Mouse (Mus musculus) MEL (cell line): Measurements from ENCODE around the gene Rnf212. TPM values are rescaled to one million over a fixed set of nuclear protein-coding genes. Genes with fewer than 3 reads are reported as not detected.

ENCODE experiments used
- DNase-seq: peaks from one replicate; pipeline ENCODE4 v3.0.0; 2011; ENCODE audit warnings: low read depth, low spot score
- H3K27ac ChIP-seq: 2 replicates; pipeline ENCODE4 v1.5.1; 2012; ENCODE audit warnings: low read depth, mild to moderate bottlenecking, control low read depth, low read length, moderate library complexity; ENCODE audit not compliant: control insufficient read depth
- H3K27me3 ChIP-seq, 2 experiments: fragments of 150-350 bp in 1 of 2; sonication (generic) in 1 of 2; 2 replicates each; pipeline ENCODE4 v1.6.1; 2012; ENCODE audit warnings: low read length in 2 of 2, mild to moderate bottlenecking in 2 of 2, improper control_type of control experiment in 1 of 2, moderate library complexity in 1 of 2; ENCODE audit not compliant: insufficient read depth in 2 of 2, control insufficient read depth in 1 of 2
- H3K36me3 ChIP-seq, 2 experiments: 2 replicates each; pipeline ENCODE4 v1.6.1; 2012 to 2014; ENCODE audit warnings: low read length in 2 of 2, improper control_type of control experiment in 1 of 2, inconsistent platforms in 1 of 2, mild to moderate bottlenecking in 1 of 2; ENCODE audit not compliant: insufficient read depth in 2 of 2, control insufficient read depth in 1 of 2
- H3K4me1 ChIP-seq, 2 experiments: fragments of 150-350 bp in 1 of 2; sonication (generic) in 1 of 2; 2 replicates each; pipeline ENCODE4 v1.6.1; 2012; ENCODE audit warnings: low read length in 2 of 2, improper control_type of control experiment in 1 of 2, mild to moderate bottlenecking in 1 of 2; ENCODE audit not compliant: insufficient read depth in 2 of 2, control insufficient read depth in 1 of 2
- H3K4me3 ChIP-seq, 2 experiments: fragments of 150-350 bp in 1 of 2; sonication (generic) in 1 of 2; 2 replicates each; pipeline ENCODE4 v1.5.1; 2012; ENCODE audit warnings: low read depth in 2 of 2, low read length in 2 of 2, mild to moderate bottlenecking in 2 of 2, moderate library complexity in 2 of 2, control low read depth in 1 of 2, improper control_type of control experiment in 1 of 2; ENCODE audit not compliant: control insufficient read depth in 1 of 2, insufficient read depth in 1 of 2
- H3K79me2 ChIP-seq: 2 replicates; pipeline ENCODE4 v1.6.1; 2012; ENCODE audit warnings: mild to moderate bottlenecking, low read length, moderate library complexity; ENCODE audit not compliant: control insufficient read depth, poor library complexity, insufficient read depth
- H3K9ac ChIP-seq: 2 replicates; pipeline ENCODE4 v1.6.1; 2012; ENCODE audit warnings: low read depth, mild to moderate bottlenecking, control low read depth, low read length, moderate library complexity; ENCODE audit not compliant: control insufficient read depth, poor library complexity, severe bottlenecking
- H3K9me3 ChIP-seq: fragments of 150-350 bp; sonication (generic); replicated peaks from 2 replicates; pipeline ENCODE4 v1.6.1; 2012; ENCODE audit warnings: mild to moderate bottlenecking, low read length, improper control_type of control experiment, moderate library complexity; ENCODE audit not compliant: insufficient read depth
- CHD1 ChIP-seq: IDR thresholded peaks from 2 replicates; pipeline ENCODE4 v1.6.1; 2012; ENCODE audit warnings: low read depth, mild to moderate bottlenecking, inconsistent platforms, low read length, improper control_type of control experiment
- CHD2 ChIP-seq: IDR thresholded peaks from 2 replicates; pipeline ENCODE4 v1.6.1; 2011; ENCODE audit warnings: low read length, improper control_type of control experiment
- E2F4 ChIP-seq: IDR thresholded peaks from 2 replicates; pipeline ENCODE4 v1.6.1; 2011; ENCODE audit warnings: low read depth, low read length, improper control_type of control experiment, borderline replicate concordance
- ELF1 ChIP-seq: IDR thresholded peaks from 2 replicates; pipeline ENCODE4 v1.6.1; 2014; ENCODE audit warnings: low read depth, mild to moderate bottlenecking, inconsistent platforms, low read length, improper control_type of control experiment, moderate library complexity
- HCFC1 ChIP-seq: IDR thresholded peaks from 2 replicates; pipeline ENCODE4 v1.6.1; 2012; ENCODE audit warnings: low read depth, mild to moderate bottlenecking, inconsistent platforms, low read length, improper control_type of control experiment, moderate library complexity
- JUND ChIP-seq: IDR thresholded peaks from 2 replicates; pipeline ENCODE4 v1.6.1; 2011; ENCODE audit warnings: low read depth, mild to moderate bottlenecking, improper control_type of control experiment, low read length
- MAFK ChIP-seq: IDR thresholded peaks from 2 replicates; pipeline ENCODE4 v1.6.1; 2011; ENCODE audit warnings: low read depth, mild to moderate bottlenecking, low read length, improper control_type of control experiment, borderline replicate concordance
- MAZ ChIP-seq: IDR thresholded peaks from 2 replicates; pipeline ENCODE4 v1.6.1; 2012; ENCODE audit warnings: low read depth, mild to moderate bottlenecking, inconsistent platforms, low read length, improper control_type of control experiment
- MXI1 ChIP-seq: IDR thresholded peaks from 2 replicates; pipeline ENCODE4 v1.6.1; 2011; ENCODE audit warnings: mild to moderate bottlenecking, low read depth, low read length, improper control_type of control experiment
- MYB ChIP-seq: IDR thresholded peaks from 2 replicates; pipeline ENCODE4 v1.6.1; 2011; ENCODE audit warnings: mild to moderate bottlenecking, low read depth, low read length, improper control_type of control experiment
- MYC ChIP-seq: IDR thresholded peaks from 2 replicates; pipeline ENCODE4 v1.6.1; 2011; ENCODE audit warnings: low read depth, mild to moderate bottlenecking, low read length, improper control_type of control experiment, moderate library complexity
- NELFE ChIP-seq: IDR thresholded peaks from 2 replicates; pipeline ENCODE4 v1.6.1; 2011; ENCODE audit warnings: low read depth, low read length, improper control_type of control experiment
- RAD21 ChIP-seq: IDR thresholded peaks from 2 replicates; pipeline ENCODE4 v1.6.1; 2011; ENCODE audit warnings: mild to moderate bottlenecking, low read depth, low read length, improper control_type of control experiment
- RCOR1 ChIP-seq: IDR thresholded peaks from 2 replicates; pipeline ENCODE4 v1.6.1; 2012; ENCODE audit warnings: low read depth, mild to moderate bottlenecking, inconsistent platforms, low read length, improper control_type of control experiment
- SIN3A ChIP-seq: IDR thresholded peaks from 2 replicates; pipeline ENCODE4 v1.6.1; 2012; ENCODE audit warnings: low read length, improper control_type of control experiment, inconsistent platforms
- TAL1 ChIP-seq: IDR thresholded peaks from 2 replicates; pipeline ENCODE4 v1.6.1; 2012; ENCODE audit warnings: mild to moderate bottlenecking, inconsistent platforms, low read length, moderate library complexity, mixed read lengths
- TBP ChIP-seq: IDR thresholded peaks from 2 replicates; pipeline ENCODE4 v1.8.0; 2011; ENCODE audit warnings: low read depth, low read length, improper control_type of control experiment
- TCF12 ChIP-seq: IDR thresholded peaks from 2 replicates; pipeline ENCODE4 v1.6.1; 2014; ENCODE audit warnings: low read depth, mild to moderate bottlenecking, inconsistent platforms, low read length, improper control_type of control experiment, moderate library complexity
- UBTF ChIP-seq: IDR thresholded peaks from 2 replicates; pipeline ENCODE4 v1.6.1; 2012; ENCODE audit warnings: low read depth, mild to moderate bottlenecking, inconsistent platforms, low read length, improper control_type of control experiment, moderate library complexity, borderline replicate concordance; ENCODE audit not compliant: insufficient read depth
- USF1 ChIP-seq: IDR thresholded peaks from 2 replicates; pipeline ENCODE4 v1.6.1; 2014; ENCODE audit warnings: low read depth, mild to moderate bottlenecking, inconsistent platforms, low read length, improper control_type of control experiment, moderate library complexity
- USF2 ChIP-seq, 2 experiments: IDR thresholded peaks; 2 replicates each; pipeline ENCODE4 v1.6.1; 2011 to 2012; ENCODE audit warnings: improper control_type of control experiment in 2 of 2, low read length in 2 of 2, borderline replicate concordance in 1 of 2, inconsistent platforms in 1 of 2, low read depth in 1 of 2, mild to moderate bottlenecking in 1 of 2; ENCODE audit not compliant: insufficient read depth in 1 of 2
- ZC3H11A ChIP-seq: IDR thresholded peaks from 2 replicates; pipeline ENCODE4 v1.6.1; 2012; ENCODE audit warnings: low read depth, mild to moderate bottlenecking, inconsistent platforms, low read length, improper control_type of control experiment
- ZMIZ1 ChIP-seq: IDR thresholded peaks from 2 replicates; pipeline ENCODE4 v1.6.1; 2012; ENCODE audit warnings: low read depth, mild to moderate bottlenecking, inconsistent platforms, low read length, improper control_type of control experiment, moderate library complexity
- ZNF384 ChIP-seq: IDR thresholded peaks from 2 replicates; pipeline ENCODE4 v1.6.1; 2012; ENCODE audit warnings: low read depth, mild to moderate bottlenecking, inconsistent platforms, low read length, improper control_type of control experiment
- polyA plus RNA-seq, 2 experiments: library from polyadenylated mRNA; stranded (reverse) in 1 of 2; unstranded in 1 of 2; fragments of >175 nt in 1 of 2; fragments of >200 nt in 1 of 2; gene quantifications; 2 replicates each; pipeline versions ENCODE4 v1.2.1 to v1.2.4; 2012; ENCODE audit warnings: low replicate concordance in 2 of 2, low read depth in 1 of 2; ENCODE audit not compliant: insufficient read length in 2 of 2, insufficient read depth in 1 of 2, missing spikeins in 1 of 2
- total RNA-seq: library from RNA; depleted of rRNA; stranded (reverse); fragments of 300-350 nt; gene quantifications from 2 replicates; pipeline ENCODE4 v1.2.3, GENCODE M21; 2012

The Rnf212 gene
- total and polyA plus RNA-seq, 3 experiments, result 0.46 to 0.58 TPM; not detected in 1

DNA sequence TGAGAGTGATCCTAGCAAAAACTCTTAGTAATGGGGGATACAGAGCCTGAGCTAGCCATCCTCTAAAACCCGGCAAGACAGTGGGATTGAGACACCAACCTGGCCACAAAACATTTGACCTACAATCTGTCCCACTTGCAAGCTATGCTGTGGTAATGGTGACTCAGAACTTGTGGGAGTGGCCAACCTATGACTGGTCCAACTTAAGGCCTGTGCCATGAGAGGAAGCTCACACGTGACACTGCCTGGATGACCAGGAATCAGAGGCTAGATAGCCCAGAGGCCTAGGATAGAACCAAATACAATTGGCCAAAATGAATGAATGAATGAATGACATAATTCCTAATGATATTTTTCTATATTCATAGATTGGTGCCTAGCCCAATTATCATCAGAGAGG, 32.9 kb downstream of the Rnf212 start:
- TF ChIP-seq E2F4 (no peak), TBP (no peak), TCF12 (no peak), TAL1 (no peak), MAZ (no peak), CHD2 (no peak), MXI1 (no peak), MYB (no peak)
- Histone ChIP-seq H3K4me1 (no peaks in the 10 kb centered on the region; a peak in 1 of 4 replicates), H3K79me2 (no peaks in the 10 kb centered on the region), H3K9ac (no peak overlapping the region), H3K27me3 (no peaks in the 10 kb centered on the region; a peak in 1 of 4 replicates), H3K4me3 (no peak overlapping the region), H3K36me3 (no peaks in the 10 kb centered on the region), H3K9me3 (no peaks in the 10 kb centered on the region), H3K27ac (no peak overlapping the region)
- no peak for DNase-seq

DNA sequence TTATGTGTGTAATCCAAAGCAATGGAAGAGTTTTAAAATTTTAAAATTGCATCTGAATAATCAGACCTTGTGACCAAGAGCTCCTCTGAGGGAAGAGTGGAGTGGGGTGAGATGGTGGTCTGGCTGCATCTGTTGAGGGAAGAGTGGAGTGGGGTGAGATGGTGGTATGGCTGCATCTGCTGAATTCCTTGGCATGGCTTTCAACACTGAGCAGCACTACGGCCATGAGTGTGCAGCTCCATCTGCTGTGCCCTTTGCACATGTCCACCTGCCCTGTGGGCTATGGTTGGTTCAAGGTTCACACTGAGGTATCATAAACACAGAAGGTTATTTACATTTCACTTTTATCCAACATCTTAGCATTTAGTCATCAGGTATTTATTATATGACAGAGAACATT, 47.4 kb downstream of the Rnf212 start:
- DNase-seq, result no peak
- no peak overlapping the region for H3K9ac ChIP-seq
- no peak overlapping the region for H3K4me3 ChIP-seq
- no peak overlapping the region for H3K27ac ChIP-seq
- no peaks in the 10 kb centered on the region for H3K9me3 ChIP-seq
- no peak for TF ChIP-seq MAFK
- no peak for TF ChIP-seq USF2 (IDR thresholded peaks at IDR 0.05; ENCODE audit: borderline replicate concordance in 1 of 2, insufficient read depth in 1 of 2, low read depth in 1 of 2, low read length in 2 of 2)
- TF ChIP-seq SIN3A, result no peak
- no peak for TF ChIP-seq MYC
- no peaks in the 10 kb centered on the region for H3K36me3 ChIP-seq
- H3K79me2 ChIP-seq, result no peaks in the 10 kb centered on the region
- peaks cover 0 to 3% of the 10 kb centered on the region in 2 experiments; a peak in 1 of 4 replicates for H3K27me3 ChIP-seq
- no peaks in the 10 kb centered on the region for H3K4me1 ChIP-seq

DNA sequence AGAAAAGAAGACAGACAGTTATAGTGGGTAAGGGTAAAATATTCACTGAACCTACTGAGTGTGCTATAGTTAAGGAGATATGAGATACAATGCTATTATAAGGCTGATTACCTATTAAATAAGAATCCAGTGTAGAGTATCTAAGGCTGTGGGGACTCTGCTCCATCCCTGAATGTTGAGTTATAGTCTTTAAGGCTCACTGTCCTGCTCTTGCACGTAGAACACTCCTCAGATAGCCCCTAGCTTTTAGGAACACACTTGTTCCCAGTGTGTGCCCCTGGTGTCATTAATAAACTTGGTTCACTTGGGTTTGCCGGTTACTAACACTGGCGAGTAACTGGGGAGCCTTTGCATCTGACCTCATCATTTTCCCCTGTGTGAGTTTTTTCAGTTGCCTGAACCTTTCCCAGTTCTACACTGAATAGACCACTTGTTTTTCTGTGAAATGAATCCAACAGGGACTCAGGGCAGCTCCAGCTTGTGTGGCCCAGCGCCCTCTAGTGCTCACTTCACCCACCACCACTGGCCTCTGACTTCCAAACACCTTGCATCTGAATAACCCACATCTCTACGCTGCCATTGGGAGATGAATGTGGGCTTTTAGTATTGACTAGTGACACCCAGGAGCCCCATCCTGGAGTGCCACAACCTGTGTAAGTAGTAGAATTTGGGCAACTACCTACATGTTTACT, 48.1 kb downstream of the Rnf212 start:
- no peaks in the 10 kb centered on the region for H3K4me1 ChIP-seq
- no peak overlapping the region for H3K9ac ChIP-seq
- H3K4me3 ChIP-seq, result no peak overlapping the region
- peaks cover 0 to 3% of the 10 kb centered on the region in 2 experiments; a peak in 1 of 4 replicates for H3K27me3 ChIP-seq
- H3K9me3 ChIP-seq, result no peaks in the 10 kb centered on the region
- no peaks in the 10 kb centered on the region for H3K79me2 ChIP-seq
- no peaks in the 10 kb centered on the region for H3K36me3 ChIP-seq
- peak; percentile 82 for DNase-seq
- no peak overlapping the region for H3K27ac ChIP-seq
- no peak for TF ChIP-seq MYC
- TF ChIP-seq HCFC1, result no peak
- TF ChIP-seq RCOR1, result no peak
- TF ChIP-seq UBTF, result no peak
- TF ChIP-seq RAD21, result peak; percentile 88
- no peak for TF ChIP-seq USF1
- TF ChIP-seq JUND, result no peak
- TF ChIP-seq NELFE, result no peak
- no peak for TF ChIP-seq ZNF384
- TF ChIP-seq USF2 (IDR thresholded peaks at IDR 0.05; ENCODE audit: borderline replicate concordance in 1 of 2, insufficient read depth in 1 of 2, low read depth in 1 of 2, low read length in 2 of 2), result no peak
- TF ChIP-seq ZC3H11A, result peak; percentile 77
- no peak for TF ChIP-seq CHD1
- TF ChIP-seq TBP, result 0 out of 2 replicates have a peak, but pooled peaks have one; percentile 17
- 0 out of 2 replicates have a peak, but pooled peaks have one; percentile 26 for TF ChIP-seq SIN3A
- no peak for TF ChIP-seq E2F4
- no peak for TF ChIP-seq ELF1
- no peak for TF ChIP-seq MAFK
- TF ChIP-seq TCF12, result 0 out of 2 replicates have a peak, but pooled peaks have one; percentile 7
- TF ChIP-seq ZMIZ1, result no peak
